Mouse (Mus musculus): Measurements from ENCODE around the gene Hoxd9.
A peak's percentile ranks its signal among the peaks of the same experiment; 100 is the strongest.

DNA sequence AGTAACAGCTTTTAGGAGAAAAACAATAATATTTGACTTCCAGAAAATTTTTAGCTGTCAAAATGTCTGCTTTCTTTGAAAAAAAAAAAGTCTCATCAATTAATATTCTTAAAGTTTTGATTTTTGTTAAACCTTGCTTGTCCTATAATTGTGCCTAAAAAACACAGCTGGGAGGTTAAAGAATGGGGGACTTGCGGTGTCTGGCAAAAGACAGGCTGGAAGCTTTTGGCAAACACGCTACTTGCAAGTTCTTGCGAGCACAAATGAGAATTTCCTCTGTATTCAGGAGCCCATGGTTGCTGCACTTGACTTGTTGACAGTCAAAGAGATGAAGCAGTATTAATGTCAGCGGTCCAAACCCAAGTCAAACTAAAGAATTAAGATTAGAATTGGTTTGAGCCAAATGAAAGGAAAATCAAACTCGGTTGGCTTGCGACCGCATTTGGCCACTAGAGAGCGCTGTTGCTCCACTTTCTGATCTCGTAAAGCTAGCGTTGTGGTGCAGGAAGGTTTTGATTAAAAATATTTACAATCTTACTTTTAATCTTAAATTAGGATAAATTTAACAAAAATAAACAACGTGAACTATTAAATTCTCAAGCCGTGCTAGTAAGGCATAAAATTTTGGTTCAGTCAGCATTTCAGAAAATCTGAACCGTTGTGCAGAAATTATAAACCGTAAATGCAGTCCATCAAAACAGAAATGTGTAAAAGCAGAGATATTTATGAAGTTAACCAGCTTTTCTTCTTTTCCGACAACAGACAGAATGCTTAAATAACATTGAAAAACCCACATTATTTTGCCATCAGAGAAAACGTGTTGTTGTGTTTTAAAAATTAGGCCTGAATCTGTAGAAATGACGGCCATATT, 4.7 kb downstream of the Hoxd9 start:
- TF ChIP-seq POLR2A (IDR thresholded peaks at IDR 0.05; ENCODE audit: insufficient read depth, low read depth, low read length) = no peak
- peak; percentile 99 for TF ChIP-seq CTCF (IDR thresholded peaks at IDR 0.05)
